Mouse (Mus musculus) midbrain, postnatal 0 days (tissue): ENCODE results near the gene Trim63. TPM values are rescaled to one million over a fixed set of nuclear protein-coding genes. Genes with fewer than 3 reads are reported as not detected.

ENCODE experiments used
- ATAC-seq: fragments of 200-750 bp; cut with Nextera tagmentation; 2 replicates; pipeline ENCODE4 v1.8.0; 2017; ENCODE audit warnings: moderate number of reproducible peaks, mild to moderate bottlenecking, moderate TSS enrichment, moderate library complexity; ENCODE audit not compliant: low FRiP score
- DNase-seq: peaks from one replicate; pipeline ENCODE4 v3.0.0-alpha.2; 2015; ENCODE audit warnings: low spot score
- H3K27ac ChIP-seq: fragments of 300-500 bp; sonication (generic); 2 replicates; pipeline ENCODE4 v1.5.1; 2014; ENCODE audit warnings: low read depth, mild to moderate bottlenecking, low read length, mixed read lengths
- H3K27me3 ChIP-seq: fragments of 300-500 bp; sonication (generic); 2 replicates; pipeline ENCODE4 v1.6.1; 2014; ENCODE audit warnings: low read length, control low read depth, mixed read lengths; ENCODE audit not compliant: insufficient read depth
- H3K36me3 ChIP-seq: fragments of 300-500 bp; sonication (generic); 2 replicates; pipeline ENCODE4 v1.6.1; 2014; ENCODE audit warnings: low read length, control low read depth, mixed read lengths; ENCODE audit not compliant: insufficient read depth
- H3K4me1 ChIP-seq: fragments of 300-500 bp; sonication (generic); 2 replicates; pipeline ENCODE4 v1.6.1; 2014; ENCODE audit warnings: mild to moderate bottlenecking, control low read depth, antibody characterized with exemption, low read length, mixed read lengths; ENCODE audit not compliant: insufficient read depth
- H3K4me2 ChIP-seq: fragments of 300-500 bp; sonication (generic); 2 replicates; pipeline ENCODE4 v1.6.1; 2014; ENCODE audit warnings: low read depth, mild to moderate bottlenecking, low read length, mixed read lengths; ENCODE audit not compliant: poor library complexity, severe bottlenecking
- H3K4me3 ChIP-seq: fragments of 300-500 bp; sonication (generic); 2 replicates; pipeline ENCODE4 v1.5.1; 2014; ENCODE audit warnings: low read depth, mild to moderate bottlenecking, low read length, moderate library complexity
- H3K9ac ChIP-seq: fragments of 300-500 bp; sonication (generic); replicated peaks from 2 replicates; pipeline ENCODE4 v1.6.1; 2014; ENCODE audit warnings: mild to moderate bottlenecking, low read length, moderate library complexity, mixed read lengths; ENCODE audit not compliant: poor library complexity, severe bottlenecking
- H3K9me3 ChIP-seq: fragments of 300-500 bp; sonication (generic); 2 replicates; pipeline ENCODE4 v1.6.1; 2016; ENCODE audit warnings: low read length, control low read depth
- CTCF ChIP-seq: IDR thresholded peaks from 2 replicates; pipeline ENCODE4 v1.5.1; 2016; ENCODE audit warnings: antibody characterized with exemption, mild to moderate bottlenecking
- WGBS: fragments of 180-500 bp; shearing (Covaris S2); extraction: QIAGEN DNeasy Blood & Tissue Kit; methylation state at CpG from one replicate; pipeline ENCODE4 v1.1.7; 2014; 5-methylcytosine and 5-hydroxymethylcytosine counted together
- polyA plus RNA-seq: library from polyadenylated mRNA; unstranded; fragments of >200 nt; fragmentation: Nextera tagmentation; extraction: Ambion mirVana; gene quantifications from 2 replicates; pipeline ENCODE4 v1.2.1, GENCODE M21; 2015
- total RNA-seq: library from RNA; depleted of rRNA; stranded (reverse); fragments of >200 nt; gene quantifications from 2 replicates; pipeline ENCODE4 v1.2.3, GENCODE M21; 2014

The Trim63 gene
- total and polyA plus RNA-seq, 2 experiments from 2014 or later: 0.73 to 2.0 TPM

GRCm38 (mm10) chr4:134348545-134348944 lies 33.6 kb downstream of the Trim63 start:
- DNase-seq: no peak
- 87% methylated on average over 5 of the region's 5 CpGs for WGBS
- H3K27ac ChIP-seq: no peak overlapping the region
- H3K4me1 ChIP-seq: no peaks in the 10 kb centered on the region; the same call in 1 of the 2 replicates
- no peak overlapping the region for H3K4me2 ChIP-seq
- no peaks in the 10 kb centered on the region for H3K36me3 ChIP-seq
- H3K9ac ChIP-seq: no peak overlapping the region
- ATAC-seq: no peak
- peaks cover 9% of the 10 kb centered on the region for H3K27me3 ChIP-seq
- H3K4me3 ChIP-seq: no peak overlapping the region
- TF ChIP-seq CTCF: no peak
- H3K9me3 ChIP-seq: no peaks in the 10 kb centered on the region

DNA sequence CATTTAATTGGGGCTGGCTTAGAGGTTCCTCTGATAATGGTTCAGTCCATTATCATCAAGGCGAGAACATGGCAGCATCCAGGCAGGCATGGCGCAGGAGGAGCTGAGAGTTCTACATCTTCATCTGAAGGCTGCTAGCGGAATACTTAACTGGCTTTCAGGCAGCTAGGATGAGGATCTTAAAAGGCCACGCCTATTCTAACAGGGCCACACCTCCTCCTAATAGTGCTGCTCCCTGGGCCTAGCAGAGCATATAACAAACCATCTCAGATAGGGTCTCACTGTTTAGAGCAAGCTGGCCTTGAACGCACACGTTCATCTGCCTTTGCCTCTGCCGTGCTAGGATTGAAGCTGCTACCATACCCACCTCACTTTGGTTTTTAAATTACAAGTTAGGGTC lies 34.9 kb downstream of the Trim63 start:
- WGBS: 89% methylated on average over 7 of the region's 7 CpGs
- ATAC-seq: no peak
- no peaks in the 10 kb centered on the region for H3K9me3 ChIP-seq

GRCm38 (mm10) chr4:134350641-134351040 lies 35.7 kb downstream of the Trim63 start:
- no peak for DNase-seq
- 0 out of 2 replicates have a peak, but pooled peaks cover under 1% of the 10 kb centered on the region for H3K27me3 ChIP-seq
- no peak for ATAC-seq
- H3K27ac ChIP-seq: no peak overlapping the region
- H3K4me3 ChIP-seq: no peak overlapping the region
- H3K4me2 ChIP-seq: no peak overlapping the region
- H3K36me3 ChIP-seq: no peaks in the 10 kb centered on the region
- no peak overlapping the region for H3K9ac ChIP-seq
- no peaks in the 10 kb centered on the region for H3K9me3 ChIP-seq
- H3K4me1 ChIP-seq: no peaks in the 10 kb centered on the region
- no peak for TF ChIP-seq CTCF
- WGBS: 89% methylated on average over 6 of the region's 6 CpGs

More for the DNA sequence above, 34.9 kb downstream of the Trim63 start:
- no peaks in the 10 kb centered on the region for H3K36me3 ChIP-seq
- no peak for DNase-seq
- no peak overlapping the region for H3K4me3 ChIP-seq
- TF ChIP-seq CTCF: no peak
- no peak overlapping the region for H3K27ac ChIP-seq
- no peak overlapping the region for H3K9ac ChIP-seq
- 0 out of 2 replicates have a peak, but pooled peaks cover 3% of the 10 kb centered on the region for H3K27me3 ChIP-seq
- no peak overlapping the region for H3K4me2 ChIP-seq
- H3K4me1 ChIP-seq: no peaks in the 10 kb centered on the region

- no peak for DNase-seq
- no peak for TF ChIP-seq CTCF
- H3K4me2 ChIP-seq: no peak overlapping the region
- H3K4me3 ChIP-seq: no peak overlapping the region
- H3K27ac ChIP-seq: no peak overlapping the region
- H3K27me3 ChIP-seq: no peaks in the 10 kb centered on the region
- ATAC-seq: no peak
- no peaks in the 10 kb centered on the region for H3K9me3 ChIP-seq
- H3K36me3 ChIP-seq: no peaks in the 10 kb centered on the region
- H3K9ac ChIP-seq: no peak overlapping the region
- H3K4me1 ChIP-seq: no peaks in the 10 kb centered on the region
- 47% methylated on average over 18 of the region's 18 CpGs for WGBS
Measured at GRCm38 (mm10) chr4:134351329-134352260, 36.7 kb downstream of the Trim63 start.

DNA sequence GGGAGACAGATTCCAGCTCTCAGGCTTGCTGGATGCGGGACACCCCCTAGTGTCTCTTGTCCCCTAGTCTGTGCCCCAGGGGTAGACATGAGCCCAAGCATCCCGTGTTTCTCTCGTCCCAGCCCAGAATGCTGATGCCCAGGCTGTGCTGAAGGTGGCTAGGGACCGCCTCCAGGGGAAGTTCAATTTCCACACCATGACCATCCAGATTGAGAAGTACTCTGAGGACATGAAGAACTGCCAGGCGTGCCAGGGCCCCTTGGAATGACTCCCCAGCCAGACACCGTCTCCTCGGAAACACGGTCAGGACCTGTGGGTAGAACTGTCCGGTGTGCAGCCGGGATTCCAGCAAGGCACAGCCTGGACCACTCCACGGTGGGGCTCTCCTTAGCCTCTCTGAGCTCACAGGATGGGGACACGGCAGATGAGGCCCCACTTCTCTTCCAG lies 37.4 kb downstream of the Trim63 start:
- 60% methylated on average over 12 of the region's 12 CpGs for WGBS
- no peaks in the 10 kb centered on the region for H3K9me3 ChIP-seq
- H3K4me1 ChIP-seq: no peaks in the 10 kb centered on the region
- H3K27me3 ChIP-seq: no peaks in the 10 kb centered on the region
- no peak for TF ChIP-seq CTCF
- H3K4me2 ChIP-seq: no peak overlapping the region
- no peak overlapping the region for H3K27ac ChIP-seq
- no peak overlapping the region for H3K9ac ChIP-seq
- ATAC-seq: no peak
- DNase-seq: no peak
- no peak overlapping the region for H3K4me3 ChIP-seq
- H3K36me3 ChIP-seq: no peaks in the 10 kb centered on the region

GRCm38 (mm10) chr4:134352929-134353328 lies 38.0 kb downstream of the Trim63 start:
- no peak overlapping the region for H3K27ac ChIP-seq
- ATAC-seq (no peak), DNase-seq (no peak)
- H3K4me2 ChIP-seq: no peak overlapping the region
- no peak overlapping the region for H3K9ac ChIP-seq
- no peaks in the 10 kb centered on the region for H3K27me3 ChIP-seq
- H3K4me1 ChIP-seq: no peaks in the 10 kb centered on the region
- WGBS: 86% methylated on average over 7 of the region's 7 CpGs
- H3K4me3 ChIP-seq: no peak overlapping the region
- H3K36me3 ChIP-seq: no peaks in the 10 kb centered on the region
- no peak for TF ChIP-seq CTCF
- no peaks in the 10 kb centered on the region for H3K9me3 ChIP-seq
